Mouse (Mus musculus): ENCODE results near the gene C1qtnf2.

C1qtnf2 gene

GRCm38 (mm10) chr11:43483122-43483792 is 9.2 kb downstream of the C1qtnf2 start:
- WGBS: 63% methylated on average over 6 of the region's 6 CpGs

GRCm38 (mm10) chr11:43484057-43484456 is 10.0 kb downstream of the C1qtnf2 start:
- WGBS: 75% methylated on average over 4 of the region's 4 CpGs

- WGBS: 65% methylated on average over 11 of the region's 11 CpGs
These were observed 10.6 kb downstream of the C1qtnf2 start for GRCm38 (mm10) chr11:43484652-43485051.

GRCm38 (mm10) chr11:43485855-43486254 is 11.8 kb downstream of the C1qtnf2 start:
- WGBS: 88% methylated on average over 9 of the region's 9 CpGs

- 35% methylated on average over 7 of the region's 7 CpGs for WGBS
These were observed 18.6 kb downstream of the C1qtnf2 start for GRCm38 (mm10) chr11:43492663-43493062.

- WGBS: 31% methylated on average over 6 of the region's 6 CpGs
These were observed 19.8 kb downstream of the C1qtnf2 start for GRCm38 (mm10) chr11:43493815-43494409.

- WGBS: 66% methylated on average over 8 of the region's 8 CpGs
These were observed 21.0 kb downstream of the C1qtnf2 start for GRCm38 (mm10) chr11:43495037-43495436.

GRCm38 (mm10) chr11:43495532-43495931 is 21.5 kb downstream of the C1qtnf2 start:
- 13% methylated on average over 3 of the region's 3 CpGs for WGBS

GRCm38 (mm10) chr11:43501256-43501655 is 27.2 kb downstream of the C1qtnf2 start:
- 79% methylated on average over 6 of the region's 6 CpGs for WGBS

GRCm38 (mm10) chr11:43505188-43505587 is 31.1 kb downstream of the C1qtnf2 start:
- WGBS: 85% methylated on average over 7 of the region's 7 CpGs

- 56% methylated on average over 6 of the region's 6 CpGs for WGBS
These were observed 33.9 kb downstream of the C1qtnf2 start for GRCm38 (mm10) chr11:43507976-43508375.

- WGBS: 97% methylated on average over 5 of the region's 5 CpGs
These were observed 35.8 kb downstream of the C1qtnf2 start for GRCm38 (mm10) chr11:43509878-43510277.

GRCm38 (mm10) chr11:43512661-43513190 is 38.6 kb downstream of the C1qtnf2 start:
- 73% methylated on average over 2 of the region's 2 CpGs for WGBS

GRCm38 (mm10) chr11:43516344-43517021 is 42.4 kb downstream of the C1qtnf2 start:
- WGBS: 46% methylated on average over 8 of the region's 8 CpGs

GRCm38 (mm10) chr11:43517641-43518040 is 43.6 kb downstream of the C1qtnf2 start:
- WGBS: 82% methylated on average over 11 of the region's 11 CpGs

GRCm38 (mm10) chr11:43520521-43520920 is 46.4 kb downstream of the C1qtnf2 start:
- WGBS: 94% methylated on average over 3 of the region's 3 CpGs

GRCm38 (mm10) chr11:43528078-43528682 is 54.1 kb downstream of the C1qtnf2 start:
- WGBS: 2% methylated on average over 25 of the region's 25 CpGs

- WGBS: under 1% methylated on average over 79 of the region's 79 CpGs
These were observed 54.8 kb downstream of the C1qtnf2 start, which contains the start of gene Ccnjl for GRCm38 (mm10) chr11:43528683-43529499. Gene Ccnjl (plus strand): TSS chr11:43528784.

GRCm38 (mm10) chr11:43530043-43530442 is 56.0 kb downstream of the C1qtnf2 start:
- 76% methylated on average over 3 of the region's 3 CpGs for WGBS

- 71% methylated on average over 5 of the region's 5 CpGs for WGBS
These were observed 57.5 kb downstream of the C1qtnf2 start for GRCm38 (mm10) chr11:43531619-43532018.

- WGBS: 91% methylated on average over 6 of the region's 6 CpGs
These were observed 63.0 kb downstream of the C1qtnf2 start for GRCm38 (mm10) chr11:43537074-43537473.

All from cerebral cortex, adult 2 months (tissue).